Mouse (Mus musculus) ovary, postnatal 10 days (tissue): ENCODE measurements around the gene Fam162a.
"Not testable (repeated sequence)": the region's sequence is repeated elsewhere in the genome, so short reads cannot be mapped to it uniquely, and the experiment has no call there.

Experiments
- DNase-seq: peaks from one replicate; pipeline ENCODE4 v3.0.0; 2022; ENCODE audit warnings: low spot score

Gene Fam162a

GRCm38 (mm10) chr16:36071450-36072379 is at the start of gene Fam162a, which contains the start of gene Ccdc58:
TSS of gene Fam162a (minus strand) at chr16:36071594.
TSS of gene Ccdc58 (plus strand) at chr16:36071685.
- DNase-seq, result peak; percentile 89

GRCm38 (mm10) chr16:36115751-36116150 is 44.4 kb upstream of the Fam162a start:
- DNase-seq, result not testable (repeated sequence)

GRCm38 (mm10) chr16:36111486-36111885 is 40.1 kb upstream of the Fam162a start:
- not testable (repeated sequence) for DNase-seq

GRCm38 (mm10) chr16:36102211-36102610 is 30.8 kb upstream of the Fam162a start:
- no peak for DNase-seq

GRCm38 (mm10) chr16:36101526-36101925 is 30.1 kb upstream of the Fam162a start:
- DNase-seq, result no peak

GRCm38 (mm10) chr16:36097813-36098499 is 26.6 kb upstream of the Fam162a start:
- not testable (repeated sequence) for DNase-seq

- no peak for DNase-seq
Observed at GRCm38 (mm10) chr16:36094079-36094478, 22.7 kb upstream of the Fam162a start.

- DNase-seq, result no peak
Observed at GRCm38 (mm10) chr16:36090785-36091509, 19.6 kb upstream of the Fam162a start.

GRCm38 (mm10) chr16:36089850-36090616 is 18.6 kb upstream of the Fam162a start:
- DNase-seq, result no peak

GRCm38 (mm10) chr16:36089065-36089464 is 17.7 kb upstream of the Fam162a start:
- DNase-seq, result no peak

GRCm38 (mm10) chr16:36087846-36088245 is 16.5 kb upstream of the Fam162a start:
- no peak for DNase-seq

- DNase-seq, result no peak
Observed at GRCm38 (mm10) chr16:36079916-36080315, 8.5 kb upstream of the Fam162a start.

- DNase-seq, result no peak
Observed at GRCm38 (mm10) chr16:36074772-36075171, 3.4 kb upstream of the Fam162a start.

GRCm38 (mm10) chr16:36072410-36073011 is 1.1 kb upstream of the Fam162a start:
- no peak for DNase-seq

- DNase-seq, result no peak
Observed at GRCm38 (mm10) chr16:36071071-36071449, 334 bp downstream of the Fam162a start.

GRCm38 (mm10) chr16:36069819-36070575 is 1.4 kb downstream of the Fam162a start:
- no peak for DNase-seq

GRCm38 (mm10) chr16:36068356-36068755 is 3.0 kb downstream of the Fam162a start:
- DNase-seq, result no peak

- no peak for DNase-seq
Observed at GRCm38 (mm10) chr16:36067694-36068093, 3.7 kb downstream of the Fam162a start.

- DNase-seq, result no peak
Observed at GRCm38 (mm10) chr16:36064904-36065303, 6.5 kb downstream of the Fam162a start.

- DNase-seq, result no peak
Observed at GRCm38 (mm10) chr16:36063315-36063714, 8.1 kb downstream of the Fam162a start.
